Mouse (Mus musculus) spleen, adult 12 weeks (tissue): Measurements from ENCODE around the gene Olfr514.
"Not testable (repeated sequence)": the region's sequence is repeated elsewhere in the genome, so short reads cannot be mapped to it uniquely, and the experiment has no call there.

Experiments used
- DNase-seq: peaks from one replicate; pipeline ENCODE4 v3.0.0; 2022; ENCODE audit warnings: low spot score

Olfr514 gene

DNA sequence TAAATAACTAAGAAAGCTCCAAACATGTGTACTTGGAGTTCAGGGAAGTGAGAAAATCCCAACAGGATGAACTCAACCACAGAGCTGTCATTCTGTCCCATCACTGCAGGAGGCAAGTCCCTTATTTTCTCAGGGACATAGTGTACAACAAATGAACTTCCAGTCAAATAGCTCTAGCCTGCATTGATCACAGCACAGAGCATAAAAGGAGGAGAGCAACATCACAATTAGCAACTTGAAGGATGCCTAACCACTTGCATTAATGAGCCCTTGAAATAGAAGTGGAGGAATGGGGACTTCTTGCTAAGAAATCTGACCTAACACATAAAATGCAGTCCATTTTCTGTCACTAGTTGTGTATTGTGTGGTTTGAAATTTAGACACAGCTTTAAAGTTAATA is at the start of gene Olfr514:
Gene Olfr514 (minus strand): TSS at position 101 of the 400 bp plus-strand sequence.
- no peak for DNase-seq

DNA sequence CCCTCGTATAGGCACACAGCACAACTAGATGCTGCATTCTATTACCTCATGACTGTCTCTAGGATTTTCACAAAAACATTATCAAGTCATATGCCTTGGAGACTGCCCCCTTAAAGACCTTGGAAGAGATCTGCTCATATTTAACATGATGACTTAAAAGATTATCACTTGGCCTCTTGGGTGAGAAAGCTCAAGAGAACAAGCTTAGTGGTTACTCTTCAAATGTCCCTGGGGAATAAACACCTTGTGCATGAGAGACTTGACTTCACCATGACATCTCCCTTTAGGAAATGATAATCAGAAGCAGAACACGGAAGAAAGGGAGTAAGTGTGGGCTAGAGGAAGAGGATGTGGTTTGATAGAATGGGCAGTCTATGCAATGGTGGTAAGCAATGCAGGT is 46.5 kb upstream of the Olfr514 start, which contains the start of gene Olfr517:
Gene Olfr517 (minus strand): TSS at position 101 of the 400 bp plus-strand sequence.
- no peak for DNase-seq

DNA sequence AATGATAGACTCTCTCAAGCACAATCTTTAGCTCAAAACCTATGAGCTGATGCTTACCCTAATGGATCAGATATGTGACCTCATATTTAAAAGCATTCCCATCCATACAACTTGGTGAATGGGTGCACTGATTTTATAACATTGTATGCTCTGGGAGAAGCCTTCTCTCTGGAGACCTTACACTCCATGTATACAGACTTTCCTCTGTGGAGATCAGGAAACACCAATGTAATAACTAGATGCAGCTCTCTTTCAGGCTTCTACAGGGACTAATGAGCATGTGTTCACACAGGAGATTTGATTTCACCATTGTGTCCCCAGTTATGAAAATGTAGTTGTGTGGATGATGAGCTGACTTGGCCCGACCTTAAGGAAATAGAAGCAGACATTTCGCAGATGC is 24.6 kb upstream of the Olfr514 start, which contains the start of gene Olfr516:
Gene Olfr516 (minus strand): TSS at position 101 of the 400 bp plus-strand sequence.
- no peak for DNase-seq

DNA sequence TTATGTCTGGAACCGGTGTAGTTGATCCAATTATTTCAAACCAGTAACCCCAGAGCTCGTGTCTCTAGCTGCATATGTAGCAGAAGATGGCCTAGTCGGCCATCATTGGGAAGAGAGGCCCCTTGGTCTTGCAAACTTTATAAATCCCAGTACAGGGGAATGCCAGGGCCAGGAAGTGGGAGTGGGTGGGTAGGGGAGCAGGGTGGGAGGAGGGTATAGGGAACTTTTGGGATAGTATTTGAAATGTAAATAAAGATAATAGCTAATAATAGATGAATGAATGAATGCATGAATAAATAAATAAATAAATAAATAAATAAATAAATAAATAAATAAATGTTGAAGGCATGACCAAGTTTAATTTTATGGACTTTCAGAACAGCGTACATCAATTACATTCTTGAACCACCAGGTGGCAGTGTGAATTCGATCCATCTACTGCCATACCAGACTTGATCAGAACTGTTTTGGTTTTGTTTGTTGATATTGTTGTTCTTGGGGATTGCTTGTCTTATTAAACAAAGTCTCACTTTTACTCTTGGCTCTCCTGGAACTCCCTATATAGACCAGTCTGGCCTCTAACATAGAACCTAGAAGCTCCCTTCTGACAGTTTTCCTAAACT is 11.1 kb downstream of the Olfr514 start:
- not testable (repeated sequence) for DNase-seq

DNA sequence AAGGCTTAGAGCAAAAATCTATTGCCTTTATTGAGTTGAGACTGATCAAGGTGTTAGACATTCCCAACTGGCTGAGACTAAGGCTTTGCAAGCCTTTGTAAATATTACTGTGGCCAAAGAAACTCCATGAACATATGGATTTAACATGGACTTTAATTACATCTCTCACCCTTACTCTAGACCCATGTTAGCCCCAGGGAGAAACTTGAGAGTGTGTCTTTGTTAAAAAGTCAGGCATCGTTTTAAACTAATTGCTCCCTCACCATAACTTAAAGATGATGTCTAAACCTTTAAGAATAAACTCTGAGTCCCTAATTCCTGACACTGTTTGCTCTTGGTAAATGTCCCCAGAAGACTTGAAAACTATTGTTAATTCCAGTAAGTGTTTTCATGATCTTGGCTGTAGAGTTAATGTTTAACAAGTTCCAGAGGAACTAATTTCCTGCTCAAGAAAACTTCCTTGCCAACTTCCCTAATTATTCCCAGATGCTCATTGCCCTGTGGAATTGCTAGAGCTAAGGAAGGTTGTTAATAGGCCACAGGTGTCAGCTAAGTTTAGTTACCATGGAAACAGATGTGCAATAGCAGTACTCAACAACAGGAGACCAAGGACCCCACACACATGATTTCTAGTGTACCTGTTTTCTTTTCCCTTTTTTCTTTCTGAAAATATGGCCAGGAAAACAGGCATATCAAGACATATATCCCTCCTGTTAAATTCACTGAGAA is 28.4 kb downstream of the Olfr514 start:
- DNase-seq = no peak
